In genomic region chr8:45055500-45055899, GRCm38 (mm10) we compare ENCODE assay signal across 34 mouse cellular contexts. TPM values are rescaled to one million over a fixed set of nuclear protein-coding genes. Genes with fewer than 3 reads are reported as not detected.
A peak's percentile ranks its signal among the peaks of the same experiment; 100 is the strongest.
DNase-seq lines count a peak whose midpoint lies in the region; ATAC-seq and TF ChIP-seq lines count a peak whose summit lies in the region.
"Had no signal": no experiment of that assay in that cellular context is flagged by ENCODE, and none has a peak within 500 bp of the region (broad histone marks: within the 10 kb centered on the region; RNA-seq: fewer than 3 reads in every experiment).

No protein-coding gene starts in this region.

- WGBS in kidney, postnatal 0 days: 97% methylated on average over 3 of the region's 3 CpGs
- 97% methylated on average over 3 of the region's 3 CpGs for WGBS in hindbrain, embryonic 10.5 days

- H3K27me3 ChIP-seq in kidney, postnatal 0 days (ENCODE audit: insufficient read depth, low read length): no peaks in the 10 kb centered on the region
- H3K27me3 ChIP-seq in hindbrain, embryonic 10.5 days (ENCODE audit: insufficient read depth, poor library complexity, severe bottlenecking): no peaks in the 10 kb centered on the region
- H3K27me3 ChIP-seq: heart, embryonic 13.5 days; limb, embryonic 15.5 days; neural tube, embryonic 13.5 days had no signal

- ATAC-seq in kidney, postnatal 0 days (replicated peaks; ENCODE audit: low FRiP score, low read depth): no peak
- ATAC-seq in megakaryocyte, adult 5-6 weeks (ENCODE audit: poor library complexity, severe bottlenecking): no peak
- ATAC-seq: activated CD4-positive, CD25-positive, alpha-beta regulatory T cell, adult 4 months; CD4-positive, CD25-positive, alpha-beta regulatory T cell, adult 4 months; forebrain, embryonic 14.5 days; hindbrain, embryonic 16.5 days; intestine, embryonic 16.5 days had no signal

- H3K27ac ChIP-seq in kidney, postnatal 0 days: no peak overlapping the region
- H3K27ac ChIP-seq in hindbrain, embryonic 10.5 days: no peak overlapping the region
- H3K27ac ChIP-seq: heart, embryonic 13.5 days; limb, embryonic 10.5 days; limb, embryonic 15.5 days; liver, embryonic 14.5 days; neural tube, embryonic 13.5 days had no signal

- TF ChIP-seq CTCF in kidney, postnatal 0 days (IDR thresholded peaks at IDR 0.05; ENCODE audit: low read depth): peak; percentile 33; the same call in 1 of the 2 replicates

- H3K9me3 ChIP-seq in kidney, postnatal 0 days (replicated peaks; ENCODE audit: low read length): no peaks in the 10 kb centered on the region
- H3K9me3 ChIP-seq in hindbrain, embryonic 10.5 days: peaks cover 5% of the 10 kb centered on the region; the same call in 1 of the 2 replicates
- H3K9me3 ChIP-seq: heart, embryonic 13.5 days; limb, embryonic 10.5 days; limb, embryonic 15.5 days; neural tube, embryonic 13.5 days had no signal

- no peak overlapping the region for H3K4me3 ChIP-seq in kidney, postnatal 0 days (replicated peaks; ENCODE audit: low read depth, low read length)
- no peak overlapping the region for H3K4me3 ChIP-seq in hindbrain, embryonic 10.5 days
- H3K4me3 ChIP-seq: heart, embryonic 13.5 days; limb, embryonic 10.5 days; limb, embryonic 15.5 days; neural tube, embryonic 13.5 days had no signal

- H3K4me2 ChIP-seq in kidney, postnatal 0 days (ENCODE audit: low read length): no peak overlapping the region
- H3K4me2 ChIP-seq: heart, embryonic 13.5 days; limb, embryonic 15.5 days; lung, embryonic 14.5 days; midbrain, embryonic 11.5 days; neural tube, embryonic 13.5 days had no signal

- DNase-seq in kidney, postnatal 0 days (ENCODE audit: low spot score): no peak
- no peak for DNase-seq in kidney, postnatal 25 days
- DNase-seq in testis, postnatal 14 days (ENCODE audit: low spot score): peak; percentile 54
- DNase-seq in testis, postnatal 10 days (ENCODE audit: low spot score): no peak
- DNase-seq in R1 (ENCODE audit: low read depth, low spot score): peak; percentile 80
- no peak for DNase-seq in hindbrain, embryonic 10.5 days (ENCODE audit: low spot score)
- DNase-seq: adrenal gland, postnatal 10 days; cerebellum, adult 8-10 months; cerebellum, postnatal 25 days; heart, postnatal 10 days; kidney, adult 9 months; kidney, postnatal 14 days; lung, embryonic 14.5 days; right cerebral cortex, postnatal 4 days had no signal

- no peak overlapping the region for H3K9ac ChIP-seq in kidney, postnatal 0 days (ENCODE audit: low read depth, low read length)
- H3K9ac ChIP-seq: heart, embryonic 13.5 days; limb, embryonic 15.5 days; liver, embryonic 14.5 days; lung, embryonic 14.5 days; neural tube, embryonic 13.5 days had no signal

- H3K36me3 ChIP-seq in kidney, postnatal 0 days (ENCODE audit: insufficient read depth, low read length): peaks cover 30% of the 10 kb centered on the region
- peaks cover 55% of the 10 kb centered on the region for H3K36me3 ChIP-seq in hindbrain, embryonic 10.5 days

- H3K4me1 ChIP-seq in kidney, postnatal 0 days (replicated peaks; ENCODE audit: insufficient read depth, low read length): no peaks in the 10 kb centered on the region
- H3K4me1 ChIP-seq in hindbrain, embryonic 10.5 days (replicated peaks): no peaks in the 10 kb centered on the region
- H3K4me1 ChIP-seq: heart, embryonic 13.5 days; limb, embryonic 10.5 days; limb, embryonic 15.5 days; neural tube, embryonic 13.5 days had no signal

RNA-seq across cellular contexts. Expression of gene Mtnr1a, which starts 13.4 kb away (rescaled TPM):
- polyA plus RNA-seq in kidney, postnatal 0 days (2015; fragmentation: Nextera tagmentation; extraction: Ambion mirVana): not detected in 2 replicates
- 0.16 and 0.41 TPM in 2 replicates for polyA plus RNA-seq in hindbrain, embryonic 10.5 days (2016; fragmentation: Nextera tagmentation; extraction: Ambion mirVana)
- not detected in 2 replicates for total RNA-seq in megakaryocyte, adult 5-6 weeks (2015)
- total RNA-seq in megakaryocyte, adult 5-6 weeks (2017): not detected in 2 replicates
- total RNA-seq: gastrocnemius, adult 8-10 months; gastrocnemius, postnatal 4 days; heart, adult 8-10 months; heart, postnatal 10 days; layer of hippocampus, adult 18-20 months; layer of hippocampus, postnatal 14 days; megakaryocyte progenitor cell, adult 5-6 weeks had no signal
- polyA plus RNA-seq: activated CD4-positive, CD25-positive, alpha-beta regulatory T cell, adult 4 months; CD4-positive, CD25-positive, alpha-beta regulatory T cell, adult 4 months; embryonic facial prominence, embryonic 11.5 days; spleen, adult 2 months had no signal

Comparison
In these comparisons a context has a peak if more than half of its experiments do, and no peak if none do; other contexts are left out.
1. DNase-seq: peak in testis, postnatal 14 days (single experiment) and R1 (single experiment); none in kidney, postnatal 0 days (single experiment), kidney, postnatal 25 days (0 of 2), testis, postnatal 10 days (single experiment) and hindbrain, embryonic 10.5 days (single experiment).